Mouse (Mus musculus): ENCODE measurements around the gene Spg7. TPM values are rescaled to one million over a fixed set of nuclear protein-coding genes. Genes with fewer than 3 reads are reported as not detected.

Gene Spg7
- polyA plus RNA-seq, 1 experiment from 2014 or later = 47.3 TPM

DNA sequence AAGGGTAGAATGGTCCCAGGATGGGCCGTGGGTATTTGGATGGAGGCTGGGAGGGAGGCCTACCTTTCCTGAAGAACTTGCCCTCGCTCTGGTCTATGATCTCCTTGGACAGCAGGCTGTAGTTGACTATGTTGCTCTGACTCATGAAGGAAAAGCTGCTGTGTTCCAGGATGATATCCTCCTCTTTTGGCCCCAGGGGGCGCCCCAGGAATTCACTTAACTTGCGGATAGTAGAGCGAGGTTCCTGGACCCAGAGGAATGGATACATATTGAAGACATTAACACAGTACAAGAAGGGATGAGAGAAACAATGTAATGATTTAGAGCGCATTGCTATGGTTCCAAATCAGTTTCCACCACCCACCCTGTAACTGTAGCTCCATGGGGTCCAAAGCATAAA, 82.5 kb downstream of the Spg7 start:
- H3K4me1 ChIP-seq = no peaks in the 10 kb centered on the region
- no peak for ATAC-seq
- H3K9me3 ChIP-seq (replicated peaks) = no peaks in the 10 kb centered on the region
- no peaks in the 10 kb centered on the region for H3K27me3 ChIP-seq
- no peak overlapping the region for H3K9ac ChIP-seq
- H3K27ac ChIP-seq = no peak overlapping the region
- no peaks in the 10 kb centered on the region for H3K36me3 ChIP-seq (ENCODE audit: poor library complexity, severe bottlenecking)
- 63% methylated on average over 6 of the region's 6 CpGs for WGBS
- H3K4me2 ChIP-seq = no peak overlapping the region
- no peak overlapping the region for H3K4me3 ChIP-seq

DNA sequence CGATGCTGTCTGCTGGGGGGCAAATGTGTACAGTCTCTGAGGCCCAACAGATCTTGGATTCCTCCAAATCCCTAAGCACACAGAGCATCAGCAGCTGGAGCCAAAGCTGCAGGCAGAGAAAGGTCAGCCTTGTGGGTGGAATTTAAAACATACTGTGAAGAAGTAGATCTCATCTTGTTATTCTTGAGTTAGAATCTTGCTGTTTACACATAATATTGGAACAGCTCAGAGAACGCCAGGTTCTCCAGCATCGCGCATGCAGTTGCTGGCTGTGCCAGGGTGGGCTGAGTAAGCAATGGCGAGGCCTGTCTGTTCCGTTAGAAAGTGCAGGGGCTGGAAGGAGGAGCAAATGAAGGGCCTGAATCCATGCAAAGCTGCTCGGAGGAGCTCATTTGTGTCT, 83.6 kb downstream of the Spg7 start:
- Histone ChIP-seq H3K27me3 (no peaks in the 10 kb centered on the region), H3K4me3 (no peak overlapping the region), H3K9ac (no peak overlapping the region), H3K4me1 (no peaks in the 10 kb centered on the region), H3K27ac (no peak overlapping the region), H3K9me3 (replicated peaks) (no peaks in the 10 kb centered on the region), H3K4me2 (no peak overlapping the region), H3K36me3 (ENCODE audit: poor library complexity, severe bottlenecking) (no peaks in the 10 kb centered on the region)
- no peak for ATAC-seq
- 76% methylated on average over 7 of the region's 7 CpGs for WGBS

Small RNA genes lying within 50 kb of the gene (microRNA-seq; reads per million reads assigned to microRNA genes)
- gene Mir7079 (not detected), gene Mir7080 (not detected)

Other genes starting within 250 kb of the Spg7 start
- gene Cdh15, start 215.0 kb upstream of the Spg7 start, polyA plus RNA-seq (2015; fragmentation: Nextera tagmentation; extraction: Ambion mirVana) = 0.28 and 0.74 TPM in 2 replicates
- gene Ankrd11, start 20.7 kb upstream of the Spg7 start, polyA plus RNA-seq (2015; fragmentation: Nextera tagmentation; extraction: Ambion mirVana) = 34.3 and 35.6 TPM in 2 replicates
- 917 and 1,023 TPM in 2 replicates for gene Rpl13, start 39.4 kb downstream of the Spg7 start, polyA plus RNA-seq (2015; fragmentation: Nextera tagmentation; extraction: Ambion mirVana)
- 0.43 and 0.64 TPM in 2 replicates for gene Cpne7, start 54.4 kb downstream of the Spg7 start, polyA plus RNA-seq (2015; fragmentation: Nextera tagmentation; extraction: Ambion mirVana)
- 0.40 and 0.44 TPM in 2 replicates for gene Sult5a1, start 95.4 kb downstream of the Spg7 start, polyA plus RNA-seq (2015; fragmentation: Nextera tagmentation; extraction: Ambion mirVana)
- not detected in 2 replicates for gene Dpep1, start 123.3 kb downstream of the Spg7 start, polyA plus RNA-seq (2015; fragmentation: Nextera tagmentation; extraction: Ambion mirVana)
- 183 and 199 TPM in 2 replicates for gene Chmp1a, start 149.8 kb downstream of the Spg7 start, polyA plus RNA-seq (2015; fragmentation: Nextera tagmentation; extraction: Ambion mirVana)
- 4.2 and 5.5 TPM in 2 replicates for gene Spata33, start 149.9 kb downstream of the Spg7 start, polyA plus RNA-seq (2015; fragmentation: Nextera tagmentation; extraction: Ambion mirVana)
- gene Cdk10, start 161.9 kb downstream of the Spg7 start, polyA plus RNA-seq (2015; fragmentation: Nextera tagmentation; extraction: Ambion mirVana) = 38.8 and 41.8 TPM in 2 replicates
- 1.4 and 2.3 TPM in 2 replicates for gene Spata2l, start 173.3 kb downstream of the Spg7 start, polyA plus RNA-seq (2015; fragmentation: Nextera tagmentation; extraction: Ambion mirVana)
- gene Zfp276, start 191.3 kb downstream of the Spg7 start, polyA plus RNA-seq (2015; fragmentation: Nextera tagmentation; extraction: Ambion mirVana) = 22.8 and 25.7 TPM in 2 replicates
- gene Vps9d1, start 191.4 kb downstream of the Spg7 start, polyA plus RNA-seq (2015; fragmentation: Nextera tagmentation; extraction: Ambion mirVana) = 32.9 and 40.3 TPM in 2 replicates

Data from forebrain, embryonic 13.5 days (tissue).